ENCODE assay signal across 16 mouse cellular contexts in genomic region chr11:100616332-100616731, GRCm38 (mm10).
"Had no signal": no experiment of that assay in that cellular context is flagged by ENCODE, and none has a peak within 500 bp of the region (broad histone marks: within the 10 kb centered on the region; RNA-seq: fewer than 3 reads in every experiment).

No protein-coding gene starts in this region.

- H3K4me3 ChIP-seq: midbrain, embryonic 10.5 days; midbrain, embryonic 12.5 days; myocyte; neural tube, embryonic 13.5 days; neural tube, embryonic 15.5 days; stomach, embryonic 15.5 days had no signal

- DNase-seq: lung, adult 18-20 months; lung, embryonic 14.5 days; lung, postnatal 10 days; midbrain, embryonic 14.5 days; retina, postnatal 1 day; right cerebral cortex, adult 18-20 months; right cerebral cortex, postnatal 25 days; thymus, adult 2 months; thymus, postnatal 25 days; thymus, postnatal 4 days had no signal

- H3K27me3 ChIP-seq: midbrain, embryonic 12.5 days; neural tube, embryonic 13.5 days; neural tube, embryonic 15.5 days; stomach, embryonic 15.5 days had no signal

- H3K36me3 ChIP-seq: neural tube, embryonic 15.5 days; stomach, embryonic 15.5 days had no signal

- H3K9me3 ChIP-seq: midbrain, embryonic 10.5 days; midbrain, embryonic 12.5 days; neural tube, embryonic 13.5 days; neural tube, embryonic 15.5 days; stomach, embryonic 15.5 days had no signal
